Mouse (Mus musculus): ENCODE data around the gene Fbxo7.

Fbxo7 gene

DNA sequence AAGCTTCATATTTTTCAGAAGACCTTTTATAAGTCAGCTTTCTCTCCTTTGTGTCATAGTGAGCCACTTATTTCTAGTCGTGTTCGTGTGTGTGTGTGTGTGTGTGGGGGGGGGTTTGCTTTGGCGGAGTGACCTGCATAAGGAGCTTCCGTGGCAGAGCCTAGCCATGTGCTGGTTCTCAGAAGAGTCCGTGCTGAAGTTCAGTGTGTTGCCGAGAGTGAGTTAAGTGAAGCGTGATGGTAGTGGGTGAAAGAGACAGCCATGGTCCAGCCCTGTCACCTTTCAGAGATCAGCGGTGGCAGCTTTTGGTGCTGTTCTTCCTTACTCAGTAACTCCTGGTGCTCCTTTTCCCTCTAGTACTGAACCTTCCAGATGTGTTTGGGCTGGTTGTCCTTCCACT is 22.3 kb downstream of the Fbxo7 start:
- DNase-seq = no peak

- no peak for DNase-seq
Measured at GRCm38 (mm10) chr10:86046371-86046770, 24.6 kb downstream of the Fbxo7 start.

GRCm38 (mm10) chr10:86047786-86048185 is 26.0 kb downstream of the Fbxo7 start:
- no peak for DNase-seq

DNA sequence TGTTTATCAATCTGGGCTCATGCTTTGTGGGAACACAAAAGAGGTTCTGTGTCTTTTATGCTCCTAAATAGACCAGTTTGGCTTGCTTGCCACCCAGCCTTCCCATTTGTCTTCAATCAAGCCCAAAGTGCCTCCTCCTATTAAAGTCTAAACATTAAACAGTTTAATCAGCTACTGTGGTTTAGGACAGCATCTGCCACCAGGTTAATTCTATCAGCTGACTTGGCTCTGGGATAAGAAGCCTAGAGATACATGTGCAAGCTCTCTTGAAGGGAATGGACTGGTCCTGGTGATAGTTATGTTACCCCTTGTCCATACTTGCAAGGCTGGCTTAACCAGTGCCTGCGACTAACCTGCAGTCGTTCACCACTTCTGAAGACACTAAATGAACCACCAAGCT is 28.8 kb downstream of the Fbxo7 start:
- no peak for DNase-seq

DNA sequence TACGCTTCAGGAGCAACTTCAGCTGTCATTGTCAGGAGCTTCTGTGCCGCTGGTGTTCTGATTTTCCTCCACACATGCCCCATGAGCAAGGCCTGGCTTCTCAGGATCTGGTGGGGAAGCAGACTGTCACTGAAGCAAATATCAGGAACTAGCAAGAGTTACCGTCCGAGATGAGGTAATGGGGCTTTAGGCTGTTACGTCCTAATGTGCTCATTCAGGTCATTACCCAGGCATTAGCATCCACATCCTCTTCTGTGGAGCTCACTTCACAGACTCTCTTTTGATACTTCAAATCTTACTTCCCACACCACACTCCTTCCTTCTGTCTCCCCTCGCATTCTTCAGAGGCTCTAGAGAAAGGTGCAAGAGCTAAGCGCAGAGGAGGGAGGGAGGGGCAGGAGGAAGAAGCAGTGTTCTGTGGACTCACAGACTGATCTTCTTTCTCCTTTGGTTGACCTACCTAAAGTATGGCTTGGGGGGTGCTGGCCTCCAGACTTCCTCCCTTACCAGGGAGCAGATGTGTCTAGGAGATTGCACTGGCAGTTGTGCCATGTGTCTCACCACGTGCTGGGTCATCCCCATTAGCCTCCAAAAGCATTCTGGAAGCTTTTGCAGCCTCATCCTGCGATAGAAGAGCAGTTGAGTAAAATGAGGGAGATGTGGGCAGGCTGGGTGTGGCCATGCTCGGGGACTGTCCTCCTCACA is 31.2 kb downstream of the Fbxo7 start:
- no peak for DNase-seq

- no peak for DNase-seq
Measured at GRCm38 (mm10) chr10:86056297-86056903, 34.6 kb downstream of the Fbxo7 start.

DNA sequence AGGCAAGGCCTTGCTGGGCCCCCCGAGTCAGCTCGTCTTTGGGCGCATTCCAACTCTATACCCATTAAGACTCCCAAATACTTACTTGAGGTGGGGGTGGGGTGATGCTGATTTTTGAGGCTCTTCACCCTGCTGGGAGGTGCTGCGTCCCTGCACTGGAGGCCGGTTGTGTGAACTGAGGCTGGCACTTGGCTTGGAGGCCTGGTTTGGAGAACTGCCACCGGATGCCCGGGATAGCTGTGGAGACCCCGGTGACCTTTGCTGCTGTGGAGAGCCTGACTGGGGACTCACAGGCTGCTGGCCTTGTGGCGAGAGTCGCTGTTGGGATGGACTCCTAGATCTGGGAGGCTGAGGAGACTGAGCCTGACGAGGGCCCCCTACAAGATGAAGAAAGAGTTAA is 35.5 kb downstream of the Fbxo7 start:
- DNase-seq = no peak

- no peak for DNase-seq
Measured at GRCm38 (mm10) chr10:86057712-86058111, 35.9 kb downstream of the Fbxo7 start.

GRCm38 (mm10) chr10:86060267-86060666 is 38.5 kb downstream of the Fbxo7 start:
- no peak for DNase-seq

- no peak for DNase-seq
Measured at GRCm38 (mm10) chr10:86062261-86063017, 40.7 kb downstream of the Fbxo7 start.

DNA sequence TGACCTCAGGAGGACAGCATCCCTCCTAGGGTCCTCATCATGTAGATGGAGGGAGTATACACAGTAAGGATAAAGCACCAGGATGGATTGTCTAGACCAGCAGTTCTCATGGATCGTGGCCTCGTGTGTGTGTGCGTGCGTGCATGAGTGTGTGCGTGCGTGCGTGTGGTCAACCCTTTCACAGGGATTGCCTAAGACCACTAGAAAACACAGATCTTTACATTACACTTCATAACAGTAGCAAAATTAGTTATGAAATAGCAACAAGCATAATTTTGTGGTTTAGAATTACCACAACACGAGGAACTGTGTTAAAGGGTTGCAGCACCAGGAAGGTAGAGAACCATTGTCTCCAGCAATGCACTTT is 41.2 kb downstream of the Fbxo7 start:
- no peak for DNase-seq

GRCm38 (mm10) chr10:86064937-86065336 is 43.2 kb downstream of the Fbxo7 start:
- peak; percentile 16 for DNase-seq

- no peak for DNase-seq
Measured at GRCm38 (mm10) chr10:86065661-86066060, 43.9 kb downstream of the Fbxo7 start.

- DNase-seq = no peak
Measured at GRCm38 (mm10) chr10:86066651-86067050, 44.9 kb downstream of the Fbxo7 start.

- DNase-seq = no peak
Measured at GRCm38 (mm10) chr10:86067911-86068310, 46.1 kb downstream of the Fbxo7 start.

GRCm38 (mm10) chr10:86069341-86069740 is 47.6 kb downstream of the Fbxo7 start:
- DNase-seq = no peak

GRCm38 (mm10) chr10:86070751-86071150 is 49.0 kb downstream of the Fbxo7 start:
- no peak for DNase-seq

- no peak for DNase-seq
Measured at GRCm38 (mm10) chr10:86074134-86074533, 52.4 kb downstream of the Fbxo7 start.

DNA sequence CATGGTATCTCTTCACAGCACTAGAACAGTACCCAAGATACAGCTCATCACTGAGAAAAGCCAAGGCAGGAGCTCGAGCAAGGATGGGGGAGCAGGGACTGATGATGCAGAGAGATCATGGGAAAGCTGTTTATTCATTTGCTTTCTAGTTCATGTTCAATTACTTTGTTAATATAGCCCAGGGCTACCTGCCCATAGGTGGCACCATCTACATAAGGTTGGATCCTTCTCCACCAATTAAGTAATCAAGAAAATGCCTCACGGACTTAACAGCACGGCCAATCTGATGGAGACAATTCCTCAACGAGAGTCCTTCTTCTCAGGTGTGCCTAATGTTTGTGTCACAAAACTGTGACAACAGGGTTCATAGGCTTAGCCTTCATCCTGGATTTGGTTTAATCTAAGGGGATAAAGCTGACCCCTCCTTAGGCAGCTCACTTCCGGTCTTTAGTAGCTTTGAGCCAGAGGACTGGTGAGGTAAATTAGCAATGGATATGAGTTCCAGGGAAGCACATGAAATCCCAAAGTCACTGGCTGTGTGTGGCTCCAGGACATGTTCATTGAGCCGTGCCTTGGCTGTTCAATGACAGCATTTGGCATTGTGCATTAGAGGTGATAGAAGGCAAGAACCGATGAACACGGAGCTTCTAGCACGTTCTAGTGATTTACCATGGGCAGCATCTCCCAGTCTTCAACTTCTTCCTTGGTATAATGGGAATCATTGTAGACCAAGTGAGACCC is 53.4 kb downstream of the Fbxo7 start:
- DNase-seq = no peak

GRCm38 (mm10) chr10:86077272-86077671 is 55.5 kb downstream of the Fbxo7 start:
- no peak for DNase-seq

DNA sequence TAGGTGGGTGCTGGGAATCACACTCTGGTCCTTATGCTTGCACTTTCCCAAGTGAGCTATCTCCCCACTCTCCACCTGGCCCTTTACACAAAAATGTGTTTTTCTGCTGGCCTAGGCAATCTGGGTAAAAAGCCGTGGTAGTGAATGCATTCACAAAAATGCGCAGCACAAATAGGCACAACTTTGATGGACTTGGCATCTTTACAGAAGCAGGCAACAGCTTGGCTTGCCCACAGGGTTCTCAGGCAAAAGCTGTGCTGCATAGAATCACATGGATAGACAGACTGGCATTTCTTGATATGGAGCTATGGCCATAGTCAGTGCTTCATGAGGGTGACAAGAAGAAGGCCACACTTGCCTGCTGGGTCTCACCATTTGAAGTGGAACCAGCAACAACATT is 57.0 kb downstream of the Fbxo7 start:
- no peak for DNase-seq

- no peak for DNase-seq
Measured at GRCm38 (mm10) chr10:86079921-86080320, 58.1 kb downstream of the Fbxo7 start.

- DNase-seq = peak; percentile 31
Measured at GRCm38 (mm10) chr10:86091919-86092318, 70.1 kb downstream of the Fbxo7 start.

Data from thymus, postnatal 25 days (tissue).